Mouse (Mus musculus) intestine, postnatal 0 days (tissue): ENCODE data around the gene Cep295. TPM values are rescaled to one million over a fixed set of nuclear protein-coding genes. Genes with fewer than 3 reads are reported as not detected.

Experiments
- ATAC-seq: fragments of 200-750 bp; cut with Nextera tagmentation; 2 replicates; pipeline ENCODE4 v1.8.0; 2017; ENCODE audit warnings: mild to moderate bottlenecking, moderate TSS enrichment, moderate library complexity
- H3K27ac ChIP-seq: fragments of 300-500 bp; sonication (generic); 2 replicates; pipeline ENCODE4 v1.5.1; 2014; ENCODE audit warnings: mild to moderate bottlenecking, low read depth, low read length, moderate library complexity
- H3K27me3 ChIP-seq: fragments of 300-500 bp; sonication (generic); replicated peaks from 2 replicates; pipeline ENCODE4 v1.6.1; 2014; ENCODE audit warnings: low read length, mixed read lengths; ENCODE audit not compliant: control insufficient read depth, insufficient read depth
- H3K36me3 ChIP-seq: fragments of 300-500 bp; sonication (generic); 2 replicates; pipeline ENCODE4 v1.6.1; 2014; ENCODE audit warnings: mild to moderate bottlenecking, moderate library complexity; ENCODE audit not compliant: control insufficient read depth, insufficient read depth
- H3K4me1 ChIP-seq: fragments of 300-500 bp; sonication (generic); replicated peaks from 2 replicates; pipeline ENCODE4 v1.6.1; 2014; ENCODE audit warnings: antibody characterized with exemption, low read length, mixed read lengths; ENCODE audit not compliant: control insufficient read depth, insufficient read depth
- H3K4me2 ChIP-seq: fragments of 300-500 bp; sonication (generic); replicated peaks from 2 replicates; pipeline ENCODE4 v1.6.1; 2014; ENCODE audit warnings: low read depth, mild to moderate bottlenecking, moderate library complexity
- H3K4me3 ChIP-seq: fragments of 300-500 bp; sonication (generic); 2 replicates; pipeline ENCODE4 v1.5.1; 2014; ENCODE audit warnings: low read depth, low read length
- H3K9ac ChIP-seq: fragments of 300-500 bp; sonication (generic); 2 replicates; pipeline ENCODE4 v1.6.1; 2014; ENCODE audit warnings: mild to moderate bottlenecking, low read depth, low read length
- H3K9me3 ChIP-seq: fragments of 300-500 bp; sonication (generic); 2 replicates; pipeline ENCODE4 v1.6.1; 2016; ENCODE audit warnings: mixed run types; ENCODE audit not compliant: control insufficient read depth
- CTCF ChIP-seq: sonication (generic); IDR thresholded peaks from 2 replicates; pipeline ENCODE4 v1.5.1; 2016; ENCODE audit warnings: low read depth, mild to moderate bottlenecking, control low read depth, antibody characterized with exemption, moderate library complexity
- WGBS: fragments of 180-500 bp; shearing (Covaris S2); extraction: QIAGEN DNeasy Blood & Tissue Kit; methylation state at CpG from one replicate; pipeline ENCODE4 v1.1.7; 2014; 5-methylcytosine and 5-hydroxymethylcytosine counted together
- polyA plus RNA-seq: library from polyadenylated mRNA; unstranded; fragments of >200 nt; fragmentation: Nextera tagmentation; extraction: Ambion mirVana; gene quantifications from 2 replicates; pipeline ENCODE4 v1.2.1, GENCODE M21; 2015

The Cep295 gene
- polyA plus RNA-seq, 1 experiment from 2014 or later = 3.8 TPM

GRCm38 (mm10) chr9:15365856-15366255 lies 8.3 kb upstream of the Cep295 start:
- no peaks in the 10 kb centered on the region for H3K36me3 ChIP-seq
- no peak overlapping the region for H3K27ac ChIP-seq
- peak; percentile 74 for TF ChIP-seq CTCF
- H3K9ac ChIP-seq = no peak overlapping the region
- H3K9me3 ChIP-seq = no peaks in the 10 kb centered on the region
- no peak overlapping the region for H3K4me3 ChIP-seq
- ATAC-seq = 0 out of 2 replicates have a peak, but pooled peaks have one; percentile 19
- WGBS = 90% methylated on average over 1 of the region's 1 CpGs
- no peak overlapping the region for H3K4me2 ChIP-seq
- no peaks in the 10 kb centered on the region for H3K4me1 ChIP-seq
- no peaks in the 10 kb centered on the region for H3K27me3 ChIP-seq

GRCm38 (mm10) chr9:15364843-15365242 lies 7.3 kb upstream of the Cep295 start:
- 68% methylated on average over 1 of the region's 1 CpGs for WGBS
- H3K9ac ChIP-seq = no peak overlapping the region
- no peak for ATAC-seq
- no peaks in the 10 kb centered on the region for H3K9me3 ChIP-seq
- no peak overlapping the region for H3K4me2 ChIP-seq
- no peak overlapping the region for H3K4me3 ChIP-seq
- no peaks in the 10 kb centered on the region for H3K27me3 ChIP-seq
- TF ChIP-seq CTCF = no peak
- H3K36me3 ChIP-seq = no peaks in the 10 kb centered on the region
- H3K27ac ChIP-seq = no peak overlapping the region
- no peaks in the 10 kb centered on the region for H3K4me1 ChIP-seq

- peak overlapping the region; percentile 93 for H3K4me3 ChIP-seq
- peak overlapping the region; percentile 78 for H3K27ac ChIP-seq
- ATAC-seq = no peak
- no peaks in the 10 kb centered on the region; the same call in 1 of the 2 replicates for H3K36me3 ChIP-seq
- H3K9ac ChIP-seq = peak overlapping the region; percentile 79
- H3K4me1 ChIP-seq = 0 out of 2 replicates have a peak, but pooled peaks cover 3% of the 10 kb centered on the region
- no peaks in the 10 kb centered on the region for H3K9me3 ChIP-seq
- TF ChIP-seq CTCF = no peak
- peak overlapping the region; percentile 77 for H3K4me2 ChIP-seq
- H3K27me3 ChIP-seq = no peaks in the 10 kb centered on the region
- WGBS = 0% methylated on average over 9 of the region's 9 CpGs
Measured at GRCm38 (mm10) chr9:15356916-15357483, 588 bp downstream of the Cep295 start.

DNA sequence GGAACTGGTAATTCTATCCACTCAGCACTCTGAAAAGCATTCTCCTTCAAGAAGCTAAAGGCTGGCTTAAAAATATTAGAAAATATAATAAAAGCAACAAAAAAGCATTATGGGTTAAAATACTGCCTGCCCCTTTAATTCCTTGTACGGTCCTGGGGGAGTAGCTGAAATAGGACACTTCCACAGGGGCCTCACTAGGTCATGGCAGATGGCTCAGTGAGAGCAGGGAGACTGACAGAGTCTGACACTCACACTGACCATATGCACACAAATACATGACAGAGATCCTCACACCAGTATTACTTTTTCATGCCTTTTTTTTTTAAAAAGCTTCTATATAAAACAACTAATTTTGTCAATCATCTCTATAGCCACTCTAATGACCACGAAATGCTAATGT lies 7.7 kb downstream of the Cep295 start:
- no peak for ATAC-seq
- TF ChIP-seq CTCF = no peak
- H3K9ac ChIP-seq = no peak overlapping the region

GRCm38 (mm10) chr9:15337776-15338175 lies 19.8 kb downstream of the Cep295 start:
- Histone ChIP-seq H3K36me3 (peaks cover 57% of the 10 kb centered on the region), H3K9me3 (no peaks in the 10 kb centered on the region)
- WGBS = 89% methylated on average over 4 of the region's 4 CpGs

More for the DNA sequence above, 7.7 kb downstream of the Cep295 start:
- H3K27me3 ChIP-seq = no peaks in the 10 kb centered on the region
- H3K27ac ChIP-seq = no peak overlapping the region
- no peak overlapping the region for H3K4me3 ChIP-seq
- H3K4me1 ChIP-seq = no peaks in the 10 kb centered on the region
- peaks cover 32% of the 10 kb centered on the region for H3K36me3 ChIP-seq
- no peaks in the 10 kb centered on the region for H3K9me3 ChIP-seq
- no peak overlapping the region for H3K4me2 ChIP-seq
- WGBS = 80% methylated on average over 2 of the region's 2 CpGs

GRCm38 (mm10) chr9:15318170-15318742 lies 39.3 kb downstream of the Cep295 start:
- 76% methylated on average over 2 of the region's 2 CpGs for WGBS
- no peak for ATAC-seq
- H3K9ac ChIP-seq = no peak overlapping the region
- no peak overlapping the region for H3K4me3 ChIP-seq
- H3K27ac ChIP-seq = no peak overlapping the region
- no peaks in the 10 kb centered on the region for H3K9me3 ChIP-seq
- peaks cover 44% of the 10 kb centered on the region for H3K36me3 ChIP-seq
- H3K27me3 ChIP-seq = no peaks in the 10 kb centered on the region
- H3K4me1 ChIP-seq = no peaks in the 10 kb centered on the region
- no peak overlapping the region for H3K4me2 ChIP-seq
- no peak for TF ChIP-seq CTCF

More at GRCm38 (mm10) chr9:15337776-15338175, 19.8 kb downstream of the Cep295 start:
- no peaks in the 10 kb centered on the region for H3K27me3 ChIP-seq
- H3K4me3 ChIP-seq = no peak overlapping the region
- TF ChIP-seq CTCF = no peak
- H3K27ac ChIP-seq = no peak overlapping the region
- ATAC-seq = no peak
- H3K9ac ChIP-seq = no peak overlapping the region
- H3K4me1 ChIP-seq = no peaks in the 10 kb centered on the region
- H3K4me2 ChIP-seq = no peak overlapping the region
